Mouse (Mus musculus) testis, postnatal 10 days (tissue): ENCODE data around the gene Dnah8.

Experiments used
- DNase-seq: peaks from one replicate; pipeline ENCODE4 v3.0.0; 2021; ENCODE audit warnings: low spot score

The Dnah8 gene

GRCm38 (mm10) chr17:30663170-30663569 lies 39.0 kb downstream of the Dnah8 start:
- DNase-seq: no peak

- DNase-seq: no peak
Measured at GRCm38 (mm10) chr17:30664856-30665255, 40.7 kb downstream of the Dnah8 start.

GRCm38 (mm10) chr17:30672556-30672955 lies 48.4 kb downstream of the Dnah8 start:
- DNase-seq: no peak

GRCm38 (mm10) chr17:30673023-30673422 lies 48.9 kb downstream of the Dnah8 start:
- DNase-seq: no peak

GRCm38 (mm10) chr17:30675021-30675740 lies 51.0 kb downstream of the Dnah8 start:
- no peak for DNase-seq

- no peak for DNase-seq
Measured at GRCm38 (mm10) chr17:30678523-30678922, 54.4 kb downstream of the Dnah8 start.

GRCm38 (mm10) chr17:30679612-30680011 lies 55.5 kb downstream of the Dnah8 start:
- no peak for DNase-seq

- peak; percentile 84 for DNase-seq
Measured at GRCm38 (mm10) chr17:30681604-30682003, 57.5 kb downstream of the Dnah8 start.

GRCm38 (mm10) chr17:30690181-30690580 lies 66.0 kb downstream of the Dnah8 start:
- DNase-seq: no peak

GRCm38 (mm10) chr17:30691481-30691880 lies 67.3 kb downstream of the Dnah8 start:
- DNase-seq: no peak

- no peak for DNase-seq
Measured at GRCm38 (mm10) chr17:30694281-30694680, 70.1 kb downstream of the Dnah8 start.

- DNase-seq: peak; percentile 59
Measured at GRCm38 (mm10) chr17:30714732-30715131, 90.6 kb downstream of the Dnah8 start.

GRCm38 (mm10) chr17:30718197-30718596 lies 94.0 kb downstream of the Dnah8 start:
- DNase-seq: no peak

- DNase-seq: no peak
Measured at GRCm38 (mm10) chr17:30719031-30719430, 94.9 kb downstream of the Dnah8 start.

GRCm38 (mm10) chr17:30727788-30728187 lies 103.6 kb downstream of the Dnah8 start:
- DNase-seq: no peak

GRCm38 (mm10) chr17:30732736-30733135 lies 108.6 kb downstream of the Dnah8 start:
- DNase-seq: no peak

- no peak for DNase-seq
Measured at GRCm38 (mm10) chr17:30734770-30735169, 110.6 kb downstream of the Dnah8 start.

- DNase-seq: no peak
Measured at GRCm38 (mm10) chr17:30735454-30735853, 111.3 kb downstream of the Dnah8 start.

- peak; percentile 81 for DNase-seq
Measured at GRCm38 (mm10) chr17:30737797-30738196, 113.6 kb downstream of the Dnah8 start.

- DNase-seq: no peak
Measured at GRCm38 (mm10) chr17:30739769-30740168, 115.6 kb downstream of the Dnah8 start.

- DNase-seq: no peak
Measured at GRCm38 (mm10) chr17:30743947-30744346, 119.8 kb downstream of the Dnah8 start.

GRCm38 (mm10) chr17:30746056-30747024 lies 122.2 kb downstream of the Dnah8 start:
- peak; percentile 82 for DNase-seq

GRCm38 (mm10) chr17:30749391-30749790 lies 125.2 kb downstream of the Dnah8 start:
- DNase-seq: no peak
